Comparison of ENCODE assay signal across 9 mouse cellular contexts in the genomic region with DNA sequence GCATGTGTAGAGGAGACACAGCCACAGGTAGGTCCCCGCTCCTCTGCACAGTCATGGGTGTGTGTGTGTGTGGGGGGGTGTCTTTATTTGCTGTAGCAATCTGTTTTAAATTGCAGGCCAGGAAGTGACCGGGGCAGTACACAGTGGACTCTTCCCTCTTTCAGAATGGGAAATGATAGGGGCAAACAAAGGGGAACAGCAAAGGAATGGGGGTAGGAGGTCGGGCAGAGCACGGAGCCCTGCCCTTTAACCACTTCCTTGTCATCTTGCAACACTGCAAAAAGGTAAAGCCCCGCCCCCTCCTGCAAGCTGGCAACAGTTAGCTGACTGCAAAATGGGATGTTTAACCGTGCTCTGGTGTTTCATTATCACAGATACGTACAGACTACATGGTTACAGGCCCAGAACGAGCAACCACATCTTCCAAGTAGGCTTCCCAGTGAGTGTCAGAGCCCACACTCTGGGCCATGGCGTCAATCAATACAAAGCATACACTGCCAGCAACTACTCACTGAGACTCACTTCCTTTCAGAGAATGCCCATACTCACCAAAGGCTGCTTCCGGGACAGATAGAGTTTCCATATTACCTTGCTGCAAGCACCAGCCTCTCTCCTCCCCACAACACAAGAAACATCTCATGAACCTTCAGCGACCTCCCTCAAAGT.
DNase-seq lines count a peak whose midpoint lies in the region; ATAC-seq lines count a peak whose summit lies in the region.
"Had no signal": no experiment of that assay in that cellular context is flagged by ENCODE, and none has a peak within 500 bp of the region (broad histone marks: within the 10 kb centered on the region; RNA-seq: fewer than 3 reads in every experiment).

No protein-coding gene starts in this region.

- H3K4me1 ChIP-seq in liver, embryonic 12.5 days, result peaks cover 27% of the 10 kb centered on the region

- peak overlapping the region; percentile 30 for H3K4me2 ChIP-seq in liver, embryonic 12.5 days
- H3K4me2 ChIP-seq: heart, embryonic 11.5 days had no signal

- H3K4me3 ChIP-seq in liver, embryonic 12.5 days, result no peak overlapping the region

- ATAC-seq in liver, embryonic 12.5 days, result peak; percentile 65

- H3K27me3 ChIP-seq in liver, embryonic 12.5 days (replicated peaks), result no peaks in the 10 kb centered on the region

- WGBS in liver, embryonic 12.5 days (ENCODE audit: insufficient replicate concordance), result 22% methylated on average over 11 of the region's 11 CpGs

- no peak overlapping the region for H3K9ac ChIP-seq in liver, embryonic 12.5 days

- H3K9me3 ChIP-seq in liver, embryonic 12.5 days (replicated peaks), result no peaks in the 10 kb centered on the region

- DNase-seq in CD4-positive, CD25-positive, alpha-beta regulatory T cell, adult 2 months (ENCODE audit: low read depth, low spot score), result peak; percentile 83
- peak; percentile 66 for DNase-seq in T-cell, adult 2 months (ENCODE audit: low spot score)
- DNase-seq in natural killer cell, adult 2 months (ENCODE audit: low spot score in 2 of 2), result peak; percentile 15 to 19
- DNase-seq in testis, postnatal 14 days (ENCODE audit: low spot score), result no peak
- DNase-seq in left cerebral cortex, adult 11 months (ENCODE audit: low spot score), result no peak
- DNase-seq in layer of hippocampus, adult 8-10 months (ENCODE audit: low spot score in 2 of 2), result no peak
- DNase-seq: left cerebral cortex, postnatal 4 days had no signal

- H3K27ac ChIP-seq in liver, embryonic 12.5 days, result peak overlapping the region; percentile 50

- H3K36me3 ChIP-seq in liver, embryonic 12.5 days, result no peaks in the 10 kb centered on the region

Comparison
In these comparisons a context has a peak if more than half of its experiments do, and no peak if none do; other contexts are left out.
1. DNase-seq: peak in CD4-positive, CD25-positive, alpha-beta regulatory T cell, adult 2 months (single experiment), T-cell, adult 2 months (single experiment) and natural killer cell, adult 2 months (2 of 2); none in testis, postnatal 14 days (single experiment), left cerebral cortex, adult 11 months (single experiment) and layer of hippocampus, adult 8-10 months (0 of 2).